Mouse (Mus musculus) embryonic facial prominence, embryonic 10.5 days (tissue): ENCODE measurements around the gene Vps29. TPM values are rescaled to one million over a fixed set of nuclear protein-coding genes. Genes with fewer than 3 reads are reported as not detected.
A peak's percentile ranks its signal among the peaks of the same experiment; 100 is the strongest.

Source experiments
- DNase-seq: peaks from one replicate; pipeline ENCODE4 v3.0.0-alpha.2; 2017; ENCODE audit warnings: low spot score
- H3K27ac ChIP-seq: fragments of 300-500 bp; sonication (generic); replicated peaks from 2 replicates; pipeline ENCODE4 v1.5.1; 2016; ENCODE audit warnings: mild to moderate bottlenecking
- H3K27me3 ChIP-seq: fragments of 300-500 bp; sonication (generic); replicated peaks from 2 replicates; pipeline ENCODE4 v1.6.1; 2016; ENCODE audit warnings: low read depth, mild to moderate bottlenecking; ENCODE audit not compliant: poor library complexity, severe bottlenecking
- H3K36me3 ChIP-seq: fragments of 300-500 bp; sonication (generic); replicated peaks from 2 replicates; pipeline ENCODE4 v1.6.1; 2016; ENCODE audit warnings: mild to moderate bottlenecking, moderate library complexity
- H3K4me1 ChIP-seq: fragments of 300-500 bp; sonication (generic); 2 replicates; pipeline ENCODE4 v1.6.1; 2016
- H3K4me3 ChIP-seq: fragments of 300-500 bp; sonication (generic); 2 replicates; pipeline ENCODE4 v1.5.1; 2016; ENCODE audit warnings: mild to moderate bottlenecking, moderate library complexity
- H3K9me3 ChIP-seq: fragments of 300-500 bp; sonication (generic); 2 replicates; pipeline ENCODE4 v1.6.1; 2016; ENCODE audit warnings: mild to moderate bottlenecking
- WGBS: fragments of 180-500 bp; shearing (Covaris S2); methylation state at CpG from one replicate; pipeline ENCODE4 v1.1.7; 2016; 5-methylcytosine and 5-hydroxymethylcytosine counted together
- polyA plus RNA-seq: library from polyadenylated mRNA; unstranded; fragments of >200 nt; fragmentation: Nextera tagmentation; extraction: Ambion mirVana; gene quantifications from 2 replicates; pipeline ENCODE4 v1.2.1, GENCODE M21; 2016

Vps29 gene
- polyA plus RNA-seq, 1 experiment from 2014 or later = 197 TPM

DNA sequence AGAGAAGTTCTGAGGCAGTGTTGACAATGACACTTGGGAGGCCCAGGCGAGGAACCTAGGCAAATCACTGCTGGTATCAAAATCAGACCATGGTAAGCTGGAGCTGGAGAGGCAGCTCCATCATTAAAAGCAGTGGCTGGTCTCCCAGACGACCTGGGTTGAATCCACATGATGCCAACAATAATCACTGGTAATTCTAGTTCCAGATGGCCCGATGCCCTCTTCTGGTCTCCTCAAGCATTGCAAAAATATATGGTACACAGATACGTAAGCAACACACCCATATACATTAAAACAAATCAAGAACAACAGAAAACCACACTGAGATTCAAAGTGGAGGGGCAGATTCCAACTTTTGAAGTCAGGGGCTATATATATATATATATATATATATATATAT, 8.4 kb upstream of the Vps29 start:
- Histone ChIP-seq H3K9me3 (no peaks in the 10 kb centered on the region), H3K36me3 (no peaks in the 10 kb centered on the region), H3K27ac (no peak overlapping the region), H3K4me1 (no peaks in the 10 kb centered on the region), H3K27me3 (no peaks in the 10 kb centered on the region), H3K4me3 (no peak overlapping the region)
- WGBS = 79% methylated on average over 4 of the region's 4 CpGs
- DNase-seq = no peak

DNA sequence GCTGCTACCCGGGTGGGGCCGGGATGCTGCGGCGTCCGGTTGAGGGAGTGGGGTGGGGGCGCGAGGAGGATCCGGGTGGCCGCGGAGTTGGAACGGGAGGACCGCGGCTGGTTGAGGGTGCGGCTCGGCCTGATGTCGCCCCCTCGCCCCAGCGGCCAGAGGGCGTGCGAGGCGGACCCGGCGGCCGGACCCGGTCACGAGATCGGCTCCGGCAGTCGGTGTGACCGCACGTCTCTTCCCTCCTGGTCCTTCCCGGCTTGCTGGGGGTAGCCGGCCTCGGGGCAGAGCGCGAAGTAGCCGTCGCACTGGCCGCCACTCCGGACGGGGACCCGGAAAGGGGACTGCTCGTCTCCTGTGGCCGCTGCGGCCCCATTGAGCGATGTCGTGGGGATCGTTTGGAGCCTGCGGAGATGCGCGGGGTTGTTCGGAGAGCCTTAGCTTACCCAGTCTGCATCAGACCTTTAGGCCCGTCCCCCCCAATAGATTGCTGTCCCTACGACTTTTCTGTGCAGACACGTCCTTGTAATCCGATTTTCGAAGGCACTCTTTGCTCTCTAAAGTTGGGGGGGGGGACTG, 411 bp downstream of the Vps29 start:
- under 1% methylated on average over 57 of the region's 57 CpGs for WGBS
- peak overlapping the region; percentile 99 for H3K4me3 ChIP-seq
- H3K9me3 ChIP-seq = no peaks in the 10 kb centered on the region
- H3K27me3 ChIP-seq = no peaks in the 10 kb centered on the region
- H3K4me1 ChIP-seq = peaks cover 19% of the 10 kb centered on the region
- DNase-seq = no peak
- peak overlapping the region; percentile 87 for H3K27ac ChIP-seq
- H3K36me3 ChIP-seq = peaks cover 15% of the 10 kb centered on the region

DNA sequence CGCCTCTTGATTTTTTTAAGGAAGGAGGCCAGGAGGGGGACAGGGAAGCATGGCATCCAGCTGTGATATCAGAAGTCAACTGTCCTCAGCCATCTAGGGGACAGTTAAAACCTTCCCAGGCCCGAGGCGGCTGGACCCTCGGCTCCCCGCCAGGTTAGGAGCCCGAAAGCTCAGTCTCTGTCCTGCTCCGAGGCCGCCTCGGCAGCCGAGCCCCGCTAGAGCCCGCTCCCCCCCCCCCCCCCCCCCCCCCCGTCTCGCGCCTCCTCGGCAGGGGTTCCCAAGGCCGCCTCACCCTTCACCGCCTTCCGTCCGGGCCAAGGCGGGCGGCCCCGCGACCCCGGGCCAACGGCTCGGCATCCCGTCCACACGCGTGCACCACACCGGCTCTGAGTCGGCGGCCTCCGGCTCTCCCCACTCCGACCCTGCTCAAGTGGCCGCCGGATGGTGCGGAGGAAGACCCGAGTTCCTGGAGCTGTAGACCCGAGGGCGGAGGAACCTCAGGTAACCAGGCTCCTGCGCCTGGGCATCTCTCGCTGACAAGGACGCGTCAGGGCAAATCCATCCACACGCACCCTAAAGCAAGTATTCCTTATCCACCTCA, 17.5 kb downstream of the Vps29 start, which contains the start of gene Gpn3:
Gene Gpn3, plus strand, starts transcription at position 286 of the 601 bp plus-strand sequence.
- Histone ChIP-seq H3K27me3 (no peaks in the 10 kb centered on the region), H3K9me3 (no peaks in the 10 kb centered on the region), H3K27ac (peak within 1 kb of the TSS; percentile 90), H3K4me3 (peak within 1 kb of the TSS; percentile 80), H3K36me3 (peaks cover 66% of the 10 kb centered on the region), H3K4me1 (peaks cover 17% of the 10 kb centered on the region)
- DNase-seq = no peak
- WGBS = under 1% methylated on average over 44 of the region's 46 CpGs

DNA sequence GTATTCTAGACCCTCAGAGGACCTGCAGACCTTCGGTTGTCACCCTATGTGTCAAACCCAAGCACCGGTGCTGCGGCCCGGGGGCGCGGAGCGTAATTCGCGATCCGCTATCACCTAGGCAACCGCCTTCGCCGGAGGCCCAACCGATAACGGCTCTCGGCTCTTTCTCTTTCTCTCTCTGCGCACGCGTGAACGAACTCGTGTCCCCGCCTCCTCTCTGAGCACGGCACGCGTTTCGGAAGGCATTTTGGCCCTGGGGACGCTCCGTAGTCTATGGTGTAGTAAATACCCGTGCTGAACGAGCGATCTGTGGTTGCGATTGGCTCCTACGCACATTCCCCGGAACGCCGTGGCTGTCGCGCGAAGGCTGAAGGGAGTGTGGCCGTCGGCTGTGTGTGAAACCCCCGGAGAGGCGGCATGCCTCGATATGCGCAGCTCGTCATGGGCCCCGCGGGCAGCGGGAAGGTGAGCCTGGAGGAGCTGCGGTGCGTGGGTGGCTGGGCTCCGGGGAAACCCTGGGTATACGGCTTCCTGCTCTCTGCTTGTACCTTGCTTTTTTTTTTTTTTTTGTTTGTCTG, 18.1 kb downstream of the Vps29 start, which contains the start of gene Fam216a:
Gene Fam216a, minus strand, starts transcription at position 173 of the 578 bp plus-strand sequence.
- peak; percentile 99 for DNase-seq
- WGBS = under 1% methylated on average over 53 of the region's 53 CpGs
- peaks cover 66% of the 10 kb centered on the region for H3K36me3 ChIP-seq
- peaks cover 17% of the 10 kb centered on the region for H3K4me1 ChIP-seq
- no peaks in the 10 kb centered on the region for H3K27me3 ChIP-seq
- H3K27ac ChIP-seq = peak within 1 kb of the TSS; percentile 90
- no peaks in the 10 kb centered on the region for H3K9me3 ChIP-seq
- peak within 1 kb of the TSS; percentile 80 for H3K4me3 ChIP-seq

DNA sequence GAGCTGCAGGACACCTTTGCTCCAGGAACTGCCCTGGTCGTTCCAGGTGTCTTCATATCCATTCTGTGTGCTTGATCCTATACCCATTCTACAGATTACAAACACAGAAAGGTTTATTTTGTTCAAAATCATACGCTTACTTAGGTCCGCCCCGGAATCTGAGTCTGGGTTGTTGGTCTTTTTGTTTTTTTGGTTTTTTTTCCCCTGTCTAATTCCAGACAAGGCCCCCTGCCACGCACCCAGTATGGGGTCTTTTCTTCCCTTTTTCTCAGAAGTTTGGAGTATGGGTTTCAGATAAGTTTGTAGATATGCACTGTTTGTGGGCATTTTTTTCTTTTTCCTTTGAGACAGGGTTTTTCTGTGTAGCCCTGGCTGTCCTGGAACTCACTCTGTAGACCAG, 18.7 kb downstream of the Vps29 start:
- H3K36me3 ChIP-seq = peaks cover 61% of the 10 kb centered on the region
- H3K27ac ChIP-seq = peak overlapping the region; percentile 90

DNA sequence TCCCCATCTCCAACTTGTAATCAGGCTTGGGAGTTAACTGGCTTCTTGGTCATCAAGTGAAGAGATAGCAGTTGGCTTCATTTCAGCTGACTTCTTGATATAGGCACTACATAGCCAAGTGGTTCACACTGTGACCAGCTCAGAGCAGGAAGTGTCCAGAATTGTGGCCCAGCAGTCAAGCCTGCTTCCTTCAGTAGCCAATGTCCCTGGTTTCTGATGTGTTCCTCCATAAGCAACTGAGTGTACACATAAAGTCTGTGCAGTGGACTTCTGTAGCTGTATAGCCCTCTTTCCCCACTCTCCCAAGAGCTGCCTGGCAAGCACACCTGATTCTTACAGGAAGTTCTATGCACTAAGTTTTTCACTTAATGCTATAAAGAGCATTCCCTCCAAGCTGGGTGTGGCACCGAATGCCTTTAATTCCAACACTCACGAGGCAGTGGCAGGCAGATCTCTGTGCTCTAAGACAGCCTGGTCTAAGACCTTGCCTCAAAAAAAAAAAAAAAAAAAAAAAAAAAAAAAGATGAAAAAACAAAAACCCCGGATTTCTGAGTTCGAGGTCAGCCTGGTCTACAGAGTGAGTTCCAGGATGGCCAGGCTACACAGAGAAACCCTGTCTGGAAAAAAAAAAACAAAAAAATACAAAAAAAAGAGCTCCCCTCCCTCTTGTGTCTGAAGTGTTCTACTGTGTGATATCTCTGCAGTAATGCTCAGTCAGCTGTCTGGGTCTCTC, 23.1 kb downstream of the Vps29 start:
- 91% methylated on average over 4 of the region's 4 CpGs for WGBS
- peaks cover 79% of the 10 kb centered on the region for H3K36me3 ChIP-seq
- peaks cover 12% of the 10 kb centered on the region for H3K4me1 ChIP-seq
- no peaks in the 10 kb centered on the region for H3K9me3 ChIP-seq
- DNase-seq = no peak
- no peak overlapping the region for H3K4me3 ChIP-seq
- H3K27ac ChIP-seq = no peak overlapping the region
- H3K27me3 ChIP-seq = no peaks in the 10 kb centered on the region

More for the DNA sequence above, 18.7 kb downstream of the Vps29 start:
- 11% methylated on average over 5 of the region's 5 CpGs for WGBS
- peaks cover 17% of the 10 kb centered on the region for H3K4me1 ChIP-seq
- no peak for DNase-seq
- peak overlapping the region; percentile 80 for H3K4me3 ChIP-seq
- H3K9me3 ChIP-seq = no peaks in the 10 kb centered on the region
- H3K27me3 ChIP-seq = no peaks in the 10 kb centered on the region

DNA sequence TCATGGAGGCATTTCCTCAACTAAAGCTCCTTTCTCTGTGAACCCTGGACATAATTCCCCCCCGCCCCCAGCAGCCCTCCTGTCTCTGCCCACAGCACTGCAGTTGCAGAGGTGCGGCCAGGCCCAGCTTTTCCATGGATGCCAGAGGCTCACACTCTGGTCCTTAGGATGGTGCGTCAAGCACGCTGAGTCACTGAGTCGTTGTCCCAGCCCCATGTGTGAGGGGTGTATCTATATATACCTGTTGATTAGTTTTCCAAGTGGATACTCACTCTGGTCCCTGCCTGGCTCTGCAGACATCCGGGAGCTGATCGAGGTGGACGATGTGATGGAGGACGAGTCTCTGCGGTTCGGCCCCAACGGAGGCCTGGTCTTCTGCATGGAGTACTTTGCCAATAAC, 24.0 kb downstream of the Vps29 start:
- peaks cover 8% of the 10 kb centered on the region for H3K4me1 ChIP-seq
- DNase-seq = no peak
- no peaks in the 10 kb centered on the region for H3K27me3 ChIP-seq
- no peak overlapping the region for H3K4me3 ChIP-seq
- no peak overlapping the region for H3K27ac ChIP-seq
- H3K36me3 ChIP-seq = peaks cover 88% of the 10 kb centered on the region
- no peaks in the 10 kb centered on the region for H3K9me3 ChIP-seq
- 96% methylated on average over 12 of the region's 12 CpGs for WGBS

DNA sequence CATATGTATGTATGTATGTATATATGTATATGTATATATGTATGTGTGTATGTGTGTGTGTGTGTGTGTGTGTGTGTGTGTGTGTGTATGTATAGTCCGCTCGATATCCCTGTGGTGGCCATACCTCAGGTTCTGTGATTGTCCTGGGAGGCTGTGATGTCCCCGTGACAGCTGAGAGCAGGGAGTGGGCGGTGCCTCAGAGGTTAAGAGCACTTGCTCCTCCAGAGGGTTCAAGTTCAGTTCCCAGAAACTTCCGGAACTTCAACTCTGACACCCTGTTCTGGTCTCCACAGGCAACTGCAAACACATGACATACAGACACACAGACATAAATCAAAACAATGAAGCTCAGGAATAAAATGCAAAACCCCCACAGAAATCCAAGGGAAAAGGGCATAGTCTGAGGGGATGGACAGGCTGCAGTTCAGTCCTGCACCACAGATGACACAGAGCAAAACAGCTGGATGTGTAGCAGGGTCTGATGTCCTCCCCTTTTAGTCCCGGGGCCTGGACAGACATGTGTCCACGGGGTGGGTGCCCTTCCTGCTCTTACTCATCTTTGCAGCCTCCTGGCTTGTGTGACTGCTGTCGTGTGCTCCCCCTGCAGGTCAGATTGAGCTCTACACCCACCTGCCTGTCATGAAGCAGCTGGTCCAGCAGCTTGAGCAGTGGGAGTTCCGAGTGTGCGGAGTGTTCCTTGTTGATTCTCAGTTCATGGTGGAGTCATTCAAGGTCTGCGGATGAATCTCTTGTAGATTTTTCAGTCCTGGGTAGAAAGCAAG, 25.4 kb downstream of the Vps29 start:
- Histone ChIP-seq H3K27me3 (no peaks in the 10 kb centered on the region), H3K4me3 (no peak overlapping the region), H3K4me1 (no peaks in the 10 kb centered on the region), H3K27ac (no peak overlapping the region), H3K9me3 (no peaks in the 10 kb centered on the region), H3K36me3 (peaks cover 77% of the 10 kb centered on the region)
- 63% methylated on average over 11 of the region's 11 CpGs for WGBS
- DNase-seq = peak; percentile 78

DNA sequence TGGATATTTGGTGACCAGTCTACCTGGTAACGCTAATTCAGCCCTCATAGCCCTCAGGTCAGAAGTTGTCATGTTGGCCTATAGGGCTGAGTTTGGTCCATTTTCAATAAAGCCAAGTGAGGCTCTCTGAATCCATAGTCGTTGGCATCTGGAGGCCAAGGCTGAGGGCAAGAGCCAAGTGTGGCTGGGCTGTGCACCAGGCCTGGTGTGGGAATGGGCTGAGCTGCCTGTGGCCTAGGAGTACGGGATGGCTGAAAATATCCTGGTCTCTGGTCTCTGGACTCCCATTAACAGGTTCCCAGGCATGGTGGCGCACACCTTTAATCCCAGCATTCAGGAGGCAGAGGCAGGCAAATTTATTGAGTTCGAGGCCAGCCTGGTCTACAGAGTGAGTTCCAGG, 35.8 kb downstream of the Vps29 start:
- WGBS = 89% methylated on average over 5 of the region's 5 CpGs
- no peak for DNase-seq
- peaks cover 8% of the 10 kb centered on the region; the same call in 1 of the 2 replicates for H3K36me3 ChIP-seq
- H3K27me3 ChIP-seq = no peaks in the 10 kb centered on the region
- no peak overlapping the region for H3K27ac ChIP-seq
- H3K9me3 ChIP-seq = no peaks in the 10 kb centered on the region
- 0 out of 2 replicates have a peak overlapping the region, but pooled peaks have one; percentile 6 for H3K4me3 ChIP-seq
- H3K4me1 ChIP-seq = peaks cover 12% of the 10 kb centered on the region

DNA sequence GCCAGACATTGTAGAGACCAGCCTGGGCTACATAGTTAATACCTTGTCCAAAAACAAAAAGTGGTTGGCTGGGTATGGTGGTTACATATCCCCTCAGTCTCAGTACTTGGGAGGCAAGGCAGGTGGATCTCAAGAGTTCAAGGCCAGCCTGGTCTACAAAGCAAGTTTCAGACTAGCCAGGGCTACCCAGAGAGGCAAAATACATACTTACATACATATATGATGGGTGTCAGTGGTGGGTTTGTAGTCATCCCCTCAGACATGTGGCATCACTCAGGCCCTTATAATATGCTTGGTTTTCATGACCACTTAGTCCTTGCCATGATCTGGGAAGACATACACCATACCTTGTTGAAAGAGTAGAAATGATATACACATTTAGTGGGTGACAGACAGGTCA, 36.5 kb downstream of the Vps29 start:
- no peaks in the 10 kb centered on the region for H3K27me3 ChIP-seq
- no peak for DNase-seq
- H3K4me1 ChIP-seq = peaks cover 12% of the 10 kb centered on the region

DNA sequence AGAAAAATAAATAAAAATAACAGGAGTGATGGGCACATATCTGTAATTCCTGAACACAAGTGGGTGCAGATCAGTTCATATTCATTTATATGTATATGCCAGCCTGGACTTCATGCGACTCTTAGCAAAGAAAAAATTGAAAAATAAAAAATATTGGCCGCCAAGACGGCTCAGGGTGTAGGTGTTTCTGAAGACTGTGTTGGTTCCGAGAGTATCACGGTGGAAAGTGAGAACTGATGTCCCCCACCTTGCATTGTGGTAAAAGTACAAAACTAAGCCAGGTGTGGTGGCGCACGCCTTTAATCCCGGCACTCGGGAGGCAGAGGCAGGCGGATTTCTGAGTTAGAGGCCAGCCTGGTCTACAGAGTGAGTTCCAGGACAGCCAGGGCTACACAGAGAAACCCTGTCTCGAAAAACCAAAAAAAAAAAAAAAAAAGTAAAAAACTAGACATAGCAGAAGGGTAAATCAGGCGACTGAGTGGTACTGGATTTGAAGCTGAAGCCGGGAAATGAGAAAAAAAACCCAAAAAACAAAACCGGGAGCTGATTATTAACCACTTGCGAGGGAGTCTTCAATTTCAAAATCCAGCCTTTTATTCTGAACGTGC, 37.1 kb downstream of the Vps29 start:
- peak overlapping the region; percentile 84; the same call in 1 of the 2 replicates for H3K27ac ChIP-seq
- WGBS = 54% methylated on average over 16 of the region's 16 CpGs

More for the DNA sequence above, 36.5 kb downstream of the Vps29 start:
- H3K36me3 ChIP-seq = peaks cover 12% of the 10 kb centered on the region; the same call in 1 of the 2 replicates
- H3K9me3 ChIP-seq = no peaks in the 10 kb centered on the region
- no peak overlapping the region for H3K4me3 ChIP-seq
- no peak overlapping the region for H3K27ac ChIP-seq

More for the DNA sequence above, 37.1 kb downstream of the Vps29 start:
- H3K4me1 ChIP-seq = peaks cover 12% of the 10 kb centered on the region
- DNase-seq = no peak
- no peaks in the 10 kb centered on the region for H3K27me3 ChIP-seq
- peak overlapping the region; percentile 92 for H3K4me3 ChIP-seq
- no peaks in the 10 kb centered on the region for H3K9me3 ChIP-seq
- H3K36me3 ChIP-seq = peaks cover 12% of the 10 kb centered on the region; the same call in 1 of the 2 replicates
